9 mouse cellular contexts compared by ENCODE assay signal in the genomic region with DNA sequence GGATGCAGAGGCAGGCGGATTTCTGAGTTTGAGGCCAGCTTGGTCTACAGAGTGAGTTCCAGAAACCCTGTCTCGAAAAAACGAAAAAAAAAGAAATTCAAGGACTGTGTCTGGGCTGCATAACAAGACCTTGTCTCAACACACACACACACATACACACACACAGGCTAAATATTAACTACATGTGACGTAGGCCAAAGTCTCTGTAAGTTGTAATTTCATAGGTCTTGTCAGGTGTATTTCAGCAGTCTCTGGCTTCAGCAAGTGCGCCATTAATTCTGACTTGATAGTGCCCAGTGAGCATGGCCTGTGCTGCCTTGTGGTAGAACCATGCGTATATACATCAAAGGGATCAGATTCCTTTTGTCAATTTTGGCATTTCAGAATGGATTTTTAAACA. TPM values are rescaled to one million over a fixed set of nuclear protein-coding genes. Genes with fewer than 3 reads are reported as not detected.
A peak's percentile ranks its signal among the peaks of the same experiment; 100 is the strongest.
DNase-seq lines count a peak whose midpoint lies in the region; ATAC-seq and TF ChIP-seq lines count a peak whose summit lies in the region.
"Had no signal": no experiment of that assay in that cellular context is flagged by ENCODE, and none has a peak within 500 bp of the region (broad histone marks: within the 10 kb centered on the region; RNA-seq: fewer than 3 reads in every experiment).

No protein-coding gene starts in this region.

- ATAC-seq in limb, embryonic 15.5 days (ENCODE audit: insufficient number of reproducible peaks, low FRiP score, low TSS enrichment, low read depth), result 0 out of 2 replicates have a peak, but pooled peaks have one; percentile 15

- no peak overlapping the region for H3K27ac ChIP-seq in kidney, adult 2 months (ENCODE audit: insufficient read depth, low read depth, low read length)
- H3K27ac ChIP-seq in spleen, adult 2 months (ENCODE audit: insufficient read depth, low read length), result 0 out of 2 replicates have a peak overlapping the region, but pooled peaks have one; percentile 23
- H3K27ac ChIP-seq in limb, embryonic 15.5 days, result peak overlapping the region; percentile 78
- H3K27ac ChIP-seq: liver, embryonic 13.5 days had no signal

- no peaks in the 10 kb centered on the region for H3K9me3 ChIP-seq in limb, embryonic 15.5 days
- H3K9me3 ChIP-seq: liver, embryonic 13.5 days had no signal

- H3K9ac ChIP-seq in limb, embryonic 15.5 days, result no peak overlapping the region
- H3K9ac ChIP-seq: liver, embryonic 13.5 days had no signal

- TF ChIP-seq CTCF in kidney, adult 2 months (conservative IDR thresholded peaks at IDR 0.05; ENCODE audit: insufficient read depth, insufficient read length, low read depth, low read length), result no peak
- TF ChIP-seq CTCF in spleen, adult 2 months (IDR thresholded peaks at IDR 0.05; ENCODE audit: extremely low read depth, insufficient read depth, insufficient read length, insufficient replicate concordance), result no peak

- no peak for TF ChIP-seq POLR2A in kidney, adult 2 months (IDR thresholded peaks at IDR 0.05; ENCODE audit: low read depth, low read length)
- TF ChIP-seq POLR2A in spleen, adult 2 months (IDR thresholded peaks at IDR 0.05; ENCODE audit: low read depth, low read length), result no peak

- H3K4me1 ChIP-seq in kidney, adult 2 months (ENCODE audit: control insufficient read depth, insufficient read depth, low read length), result peaks cover 7% of the 10 kb centered on the region; the same call in 1 of the 2 replicates
- H3K4me1 ChIP-seq in spleen, adult 2 months (ENCODE audit: control insufficient read depth, insufficient read depth, insufficient read length), result peaks cover 4% of the 10 kb centered on the region; the same call in 1 of the 2 replicates
- peaks cover 8% of the 10 kb centered on the region for H3K4me1 ChIP-seq in limb, embryonic 15.5 days

- intact Hi-C loops in left cerebral cortex, postnatal 14 days (cut with DNase I), result loop anchor here (1.0 to 10.0 kb wide), 2 partner anchors 189 to 267 kb away; a partner anchor contains a TSS

- DNase-seq in kidney, adult 2 months, result peak; percentile 66
- DNase-seq in kidney, adult 11 months, result no peak
- DNase-seq in spleen, adult 2 months (ENCODE audit: low read depth in 1 of 2, low spot score in 2 of 2), result no peak
- DNase-seq in spleen, postnatal 10 days (ENCODE audit: low spot score in 2 of 2), result no peak
- peak; percentile 42 for DNase-seq in yolk sac, embryonic 10.5 days (ENCODE audit: low spot score)
- DNase-seq in left cerebral cortex, postnatal 14 days (ENCODE audit: low spot score in 2 of 2), result no peak
- DNase-seq in neural tube, embryonic 10.5 days (ENCODE audit: extremely low spot score, low spot score), result no peak

- no peaks in the 10 kb centered on the region for H3K27me3 ChIP-seq in kidney, adult 2 months (replicated peaks; ENCODE audit: control insufficient read depth, insufficient read depth, low read length)
- H3K27me3 ChIP-seq in spleen, adult 2 months (ENCODE audit: control insufficient read depth, insufficient read depth, low read length), result no peaks in the 10 kb centered on the region
- H3K27me3 ChIP-seq in limb, embryonic 15.5 days, result no peaks in the 10 kb centered on the region
- H3K27me3 ChIP-seq: liver, embryonic 13.5 days had no signal

- H3K4me3 ChIP-seq in kidney, adult 2 months (ENCODE audit: insufficient read depth, low read depth, low read length), result no peak overlapping the region
- H3K4me3 ChIP-seq in spleen, adult 2 months (ENCODE audit: extremely low read depth, insufficient read depth, insufficient read length), result no peak overlapping the region
- no peak overlapping the region for H3K4me3 ChIP-seq in limb, embryonic 15.5 days
- H3K4me3 ChIP-seq: liver, embryonic 13.5 days had no signal

- H3K36me3 ChIP-seq in kidney, adult 2 months (ENCODE audit: control insufficient read depth, insufficient read depth, low read length), result no peaks in the 10 kb centered on the region; the same call in 1 of the 2 replicates
- H3K36me3 ChIP-seq in spleen, adult 2 months (ENCODE audit: control insufficient read depth, insufficient read depth, low read length), result peaks cover 7% of the 10 kb centered on the region
- peaks cover 19% of the 10 kb centered on the region for H3K36me3 ChIP-seq in limb, embryonic 15.5 days

- no peak overlapping the region for H3K4me2 ChIP-seq in limb, embryonic 15.5 days
- H3K4me2 ChIP-seq: liver, embryonic 13.5 days had no signal

- 66% methylated on average over 6 of the region's 6 CpGs for WGBS in kidney, adult 2 months
- WGBS in spleen, adult 2 months, result 93% methylated on average over 6 of the region's 6 CpGs
- 89% methylated on average over 6 of the region's 6 CpGs for WGBS in limb, embryonic 15.5 days

RNA-seq across cellular contexts. Expression of a gene that starts 7.0 kb away (rescaled TPM):
- 232 and 303 TPM in 2 replicates for polyA plus RNA-seq in kidney, adult 2 months (2012; rRNA removed)
- 56.1 and 76.2 TPM in 2 replicates for polyA plus RNA-seq in spleen, adult 2 months (2012; rRNA removed)
- polyA plus RNA-seq in limb, embryonic 15.5 days (2015; fragmentation: Nextera tagmentation; extraction: Ambion mirVana), result 89.8 and 97.2 TPM in 2 replicates
- 10 to 100 TPM; 58.5 to 61.5 TPM for total RNA-seq in left cerebral cortex, postnatal 14 days (2021)

RNA-seq across cellular contexts. Expression of a gene that starts 40.7 kb away (rescaled TPM):
- 10.3 and 11.9 TPM in 2 replicates for polyA plus RNA-seq in kidney, adult 2 months (2012; rRNA removed)
- 5.6 and 6.1 TPM in 2 replicates for polyA plus RNA-seq in spleen, adult 2 months (2012; rRNA removed)
- 21.0 and 22.5 TPM in 2 replicates for polyA plus RNA-seq in limb, embryonic 15.5 days (2015; fragmentation: Nextera tagmentation; extraction: Ambion mirVana)
- total RNA-seq in left cerebral cortex, postnatal 14 days (2021), result 10 to 100 TPM; 56.3 to 57.5 TPM

Comparison
In these comparisons a context has a peak if more than half of its experiments do, and no peak if none do; other contexts are left out.
1. DNase-seq: peak in kidney, adult 2 months (single experiment) and yolk sac, embryonic 10.5 days (single experiment); none in kidney, adult 11 months (single experiment), spleen, adult 2 months (0 of 2), spleen, postnatal 10 days (0 of 2), left cerebral cortex, postnatal 14 days (0 of 2) and neural tube, embryonic 10.5 days (single experiment).